Mouse (Mus musculus) hindbrain, embryonic 16.5 days (tissue): ENCODE measurements around the gene Slc25a10. TPM values are rescaled to one million over a fixed set of nuclear protein-coding genes. Genes with fewer than 3 reads are reported as not detected.

ENCODE experiments used
- ATAC-seq: fragments of 200-750 bp; cut with Nextera tagmentation; 2 replicates; pipeline ENCODE4 v1.8.0; 2017; ENCODE audit warnings: moderate TSS enrichment, moderate library complexity
- H3K27ac ChIP-seq: fragments of 300-500 bp; sonication (generic); 2 replicates; pipeline ENCODE4 v1.5.1; 2014; ENCODE audit warnings: low read depth, mild to moderate bottlenecking, control low read depth, low read length, moderate library complexity
- H3K27me3 ChIP-seq: fragments of 300-500 bp; sonication (generic); replicated peaks from 2 replicates; pipeline ENCODE4 v1.6.1; 2014; ENCODE audit warnings: low read length; ENCODE audit not compliant: control insufficient read depth, insufficient read depth
- H3K36me3 ChIP-seq: fragments of 300-500 bp; sonication (generic); 2 replicates; pipeline ENCODE4 v1.6.1; 2014; ENCODE audit warnings: mild to moderate bottlenecking, low read length, moderate library complexity, mixed read lengths; ENCODE audit not compliant: control insufficient read depth, insufficient read depth
- H3K4me1 ChIP-seq: fragments of 300-500 bp; sonication (generic); 2 replicates; pipeline ENCODE4 v1.6.1; 2014; ENCODE audit warnings: low read depth, low read length; ENCODE audit not compliant: control insufficient read depth, insufficient read depth
- H3K4me2 ChIP-seq: fragments of 300-500 bp; sonication (generic); 2 replicates; pipeline ENCODE4 v1.6.1; 2014; ENCODE audit warnings: mild to moderate bottlenecking, low read length, control low read depth, moderate library complexity
- H3K4me3 ChIP-seq: fragments of 300-500 bp; sonication (generic); 2 replicates; pipeline ENCODE4 v1.5.1; 2014; ENCODE audit warnings: mild to moderate bottlenecking, low read length, control low read depth, moderate library complexity
- H3K9ac ChIP-seq: fragments of 300-500 bp; sonication (generic); 2 replicates; pipeline ENCODE4 v1.6.1; 2014; ENCODE audit warnings: low read depth, mild to moderate bottlenecking, control low read depth, low read length, moderate library complexity
- H3K9me3 ChIP-seq: fragments of 300-500 bp; sonication (generic); 2 replicates; pipeline ENCODE4 v1.6.1; 2014; ENCODE audit warnings: mild to moderate bottlenecking, low read length, moderate library complexity; ENCODE audit not compliant: control insufficient read depth
- WGBS: fragments of 180-500 bp; shearing (Covaris S2); extraction: QIAGEN DNeasy Blood & Tissue Kit; methylation state at CpG from one replicate; pipeline ENCODE4 v1.1.7; 2014; 5-methylcytosine and 5-hydroxymethylcytosine counted together
- polyA plus RNA-seq: library from polyadenylated mRNA; unstranded; fragments of >200 nt; fragmentation: Nextera tagmentation; extraction: Ambion mirVana; gene quantifications from 2 replicates; pipeline ENCODE4 v1.2.1, GENCODE M21; 2015

Gene Slc25a10
- polyA plus RNA-seq, 1 experiment from 2014 or later, result 31.2 TPM

GRCm38 (mm10) chr11:120538485-120538884 is 46.8 kb downstream of the Slc25a10 start:
- H3K36me3 ChIP-seq, result peaks cover 2% of the 10 kb centered on the region; the same call in 1 of the 2 replicates
- 43% methylated on average over 3 of the region's 3 CpGs for WGBS
- H3K4me3 ChIP-seq, result no peak overlapping the region
- no peak overlapping the region for H3K9ac ChIP-seq
- peaks cover 21% of the 10 kb centered on the region for H3K4me1 ChIP-seq
- H3K9me3 ChIP-seq, result no peaks in the 10 kb centered on the region
- H3K4me2 ChIP-seq, result no peak overlapping the region
- H3K27ac ChIP-seq, result peak overlapping the region; percentile 72
- peak; percentile 77 for ATAC-seq
- H3K27me3 ChIP-seq, result no peaks in the 10 kb centered on the region

DNA sequence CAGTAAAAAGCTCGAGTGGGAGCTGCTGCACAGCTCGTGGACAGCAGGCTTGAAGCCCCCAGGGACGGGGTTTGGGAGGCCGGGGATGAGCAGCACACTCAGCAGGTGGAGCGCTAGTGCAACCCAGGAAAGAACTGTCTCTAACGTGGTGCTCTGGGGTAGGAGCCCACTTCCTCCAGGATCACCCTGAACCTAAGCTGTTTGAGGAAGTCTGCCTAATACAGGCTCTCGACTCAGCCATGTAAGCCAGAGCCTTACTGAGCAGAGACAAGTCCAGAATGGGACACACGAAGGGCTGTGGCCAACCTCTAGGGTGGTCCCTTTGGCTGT is 47.3 kb downstream of the Slc25a10 start:
- Histone ChIP-seq H3K4me1 (peaks cover 21% of the 10 kb centered on the region), H3K9me3 (no peaks in the 10 kb centered on the region), H3K9ac (0 out of 2 replicates have a peak overlapping the region, but pooled peaks have one; percentile 50), H3K4me2 (no peak overlapping the region), H3K27me3 (no peaks in the 10 kb centered on the region), H3K36me3 (peaks cover 6% of the 10 kb centered on the region), H3K4me3 (no peak overlapping the region), H3K27ac (peak overlapping the region; percentile 72)
- WGBS, result 49% methylated on average over 8 of the region's 8 CpGs
- no peak; the same call in 1 of the 2 replicates for ATAC-seq

- H3K4me2 ChIP-seq, result no peak overlapping the region
- WGBS, result 20% methylated on average over 10 of the region's 10 CpGs
- H3K9ac ChIP-seq, result peak overlapping the region; percentile 50
Observed at GRCm38 (mm10) chr11:120539285-120540014, 47.8 kb downstream of the Slc25a10 start.

DNA sequence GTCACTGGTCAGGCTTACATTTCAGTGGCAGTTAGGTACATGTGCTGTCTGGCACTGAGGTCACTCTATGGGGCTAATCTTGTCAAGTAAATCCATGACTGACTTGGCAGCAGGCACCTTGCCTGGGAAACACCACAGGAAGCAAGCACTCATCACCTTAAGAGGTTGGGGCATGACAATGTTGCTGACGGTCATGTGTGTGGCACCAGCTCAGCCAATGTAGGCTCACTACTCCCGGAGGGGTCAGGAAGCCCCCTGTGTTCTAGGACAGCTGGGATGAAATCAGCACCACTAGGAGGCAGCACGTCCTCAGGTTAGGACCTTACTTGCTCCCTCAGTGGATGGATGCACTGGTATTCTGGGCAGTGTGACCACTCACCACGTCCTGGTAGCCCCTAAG is 50.3 kb downstream of the Slc25a10 start:
- Histone ChIP-seq H3K36me3 (peaks cover 11% of the 10 kb centered on the region), H3K4me2 (no peak overlapping the region), H3K4me3 (no peak overlapping the region), H3K27me3 (no peaks in the 10 kb centered on the region), H3K9me3 (no peaks in the 10 kb centered on the region), H3K4me1 (peaks cover 21% of the 10 kb centered on the region), H3K9ac (no peak overlapping the region), H3K27ac (no peak overlapping the region)
- WGBS, result 26% methylated on average over 4 of the region's 4 CpGs
- no peak for ATAC-seq

More at GRCm38 (mm10) chr11:120539285-120540014, 47.8 kb downstream of the Slc25a10 start:
- H3K27ac ChIP-seq, result peak overlapping the region; percentile 72
- H3K36me3 ChIP-seq, result peaks cover 10% of the 10 kb centered on the region
- no peak overlapping the region for H3K4me3 ChIP-seq
- no peaks in the 10 kb centered on the region for H3K9me3 ChIP-seq
- H3K4me1 ChIP-seq, result peaks cover 21% of the 10 kb centered on the region
- no peaks in the 10 kb centered on the region for H3K27me3 ChIP-seq
- ATAC-seq, result peak; percentile 69

DNA sequence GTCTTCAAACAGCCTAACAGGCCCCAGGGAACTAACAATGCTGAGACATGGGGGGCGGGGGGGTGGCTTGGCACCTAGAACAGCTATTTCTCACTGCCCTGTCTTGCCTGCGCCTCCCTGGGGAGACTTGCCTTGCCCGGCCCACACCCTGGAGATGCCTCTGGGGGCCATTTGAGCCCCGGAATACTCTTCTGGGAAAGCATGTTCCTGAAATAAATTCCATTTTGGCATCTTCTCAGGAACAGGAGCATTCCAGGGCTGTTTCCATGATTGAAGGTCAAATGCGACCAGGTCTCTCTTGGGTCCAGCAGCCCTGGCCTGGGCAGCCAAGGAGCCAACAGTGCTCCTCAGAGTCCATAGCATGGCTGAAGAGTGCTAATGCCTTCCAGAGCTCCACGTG is 50.7 kb downstream of the Slc25a10 start:
- H3K4me1 ChIP-seq, result peaks cover 21% of the 10 kb centered on the region
- no peak overlapping the region for H3K4me2 ChIP-seq
- no peaks in the 10 kb centered on the region for H3K27me3 ChIP-seq
- 88% methylated on average over 6 of the region's 6 CpGs for WGBS
- H3K9me3 ChIP-seq, result no peaks in the 10 kb centered on the region
- no peak overlapping the region for H3K27ac ChIP-seq
- no peak overlapping the region for H3K4me3 ChIP-seq
- no peak for ATAC-seq
- peaks cover 11% of the 10 kb centered on the region for H3K36me3 ChIP-seq
- no peak overlapping the region for H3K9ac ChIP-seq

- Histone ChIP-seq H3K9ac (no peak overlapping the region), H3K27me3 (no peaks in the 10 kb centered on the region), H3K36me3 (peaks cover 11% of the 10 kb centered on the region), H3K9me3 (no peaks in the 10 kb centered on the region), H3K4me2 (no peak overlapping the region), H3K4me1 (peaks cover 20% of the 10 kb centered on the region), H3K4me3 (no peak overlapping the region), H3K27ac (no peak overlapping the region)
- no peak for ATAC-seq
- 93% methylated on average over 3 of the region's 3 CpGs for WGBS
Observed at GRCm38 (mm10) chr11:120545964-120546363, 54.3 kb downstream of the Slc25a10 start.

- Histone ChIP-seq H3K4me3 (no peak overlapping the region), H3K36me3 (peaks cover 10% of the 10 kb centered on the region), H3K27me3 (no peaks in the 10 kb centered on the region), H3K9ac (no peak overlapping the region), H3K27ac (no peak overlapping the region), H3K9me3 (no peaks in the 10 kb centered on the region), H3K4me2 (no peak overlapping the region), H3K4me1 (peaks cover 20% of the 10 kb centered on the region)
- ATAC-seq, result no peak
- WGBS, result 60% methylated on average over 2 of the region's 2 CpGs
Observed at GRCm38 (mm10) chr11:120547469-120547868, 55.8 kb downstream of the Slc25a10 start.

GRCm38 (mm10) chr11:120548214-120548613 is 56.6 kb downstream of the Slc25a10 start:
- H3K27me3 ChIP-seq, result no peaks in the 10 kb centered on the region
- peak overlapping the region; percentile 68 for H3K4me2 ChIP-seq
- no peak for ATAC-seq
- H3K9ac ChIP-seq, result peak overlapping the region; percentile 87
- no peaks in the 10 kb centered on the region for H3K9me3 ChIP-seq
- H3K36me3 ChIP-seq, result peaks cover 10% of the 10 kb centered on the region
- no peak overlapping the region for H3K27ac ChIP-seq
- peak overlapping the region; percentile 71 for H3K4me3 ChIP-seq
- WGBS, result 74% methylated on average over 3 of the region's 3 CpGs
- peaks cover 20% of the 10 kb centered on the region for H3K4me1 ChIP-seq

DNA sequence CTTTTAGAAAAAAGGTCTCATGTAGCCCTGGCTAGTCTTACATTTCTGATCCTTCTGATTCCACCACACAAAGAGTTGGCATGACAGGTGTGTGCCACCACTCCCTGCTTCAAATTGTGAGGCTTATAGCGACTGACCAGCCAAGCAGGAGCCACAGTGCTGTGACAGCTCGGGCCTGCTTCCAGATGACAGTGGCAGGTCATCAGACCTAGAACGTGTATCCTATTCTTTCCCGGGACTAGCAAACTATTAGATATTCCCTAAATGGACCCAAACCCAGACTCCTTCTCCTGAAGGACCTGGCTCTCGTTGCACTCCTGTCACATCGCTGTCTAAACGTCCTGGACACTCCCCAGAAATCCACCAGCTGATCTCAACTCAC is 57.1 kb downstream of the Slc25a10 start:
- H3K9ac ChIP-seq, result peak overlapping the region; percentile 87
- peak overlapping the region; percentile 90 for H3K27ac ChIP-seq
- no peaks in the 10 kb centered on the region for H3K9me3 ChIP-seq
- peaks cover 7% of the 10 kb centered on the region; the same call in 1 of the 2 replicates for H3K36me3 ChIP-seq
- no peaks in the 10 kb centered on the region for H3K27me3 ChIP-seq
- no peak for ATAC-seq
- 30% methylated on average over 7 of the region's 7 CpGs for WGBS
- H3K4me2 ChIP-seq, result peak overlapping the region; percentile 68
- peak overlapping the region; percentile 71 for H3K4me3 ChIP-seq
- H3K4me1 ChIP-seq, result peaks cover 20% of the 10 kb centered on the region
